Mouse (Mus musculus) liver, embryonic 12.5 days (tissue): ENCODE results near the gene 1700056E22Rik. TPM values are rescaled to one million over a fixed set of nuclear protein-coding genes. Genes with fewer than 3 reads are reported as not detected.

Experiments
- ATAC-seq: fragments of 200-750 bp; cut with Nextera tagmentation; 2 replicates; pipeline ENCODE4 v1.8.0; 2017; ENCODE audit warnings: moderate number of reproducible peaks, mild to moderate bottlenecking, moderate library complexity
- H3K27ac ChIP-seq: fragments of 300-500 bp; sonication (generic); 2 replicates; pipeline ENCODE4 v1.5.1; 2016; ENCODE audit warnings: mild to moderate bottlenecking
- H3K27me3 ChIP-seq: fragments of 300-500 bp; sonication (generic); replicated peaks from 2 replicates; pipeline ENCODE4 v1.6.1; 2016; ENCODE audit warnings: mild to moderate bottlenecking, moderate library complexity
- H3K36me3 ChIP-seq: fragments of 300-500 bp; sonication (generic); 2 replicates; pipeline ENCODE4 v1.6.1; 2016; ENCODE audit warnings: mild to moderate bottlenecking, moderate library complexity
- H3K4me1 ChIP-seq: fragments of 300-500 bp; sonication (generic); 2 replicates; pipeline ENCODE4 v1.6.1; 2016
- H3K4me2 ChIP-seq: fragments of 300-500 bp; sonication (generic); 2 replicates; pipeline ENCODE4 v1.6.1; 2016; ENCODE audit warnings: mild to moderate bottlenecking, moderate library complexity
- H3K4me3 ChIP-seq: fragments of 300-500 bp; sonication (generic); 2 replicates; pipeline ENCODE4 v1.5.1; 2016; ENCODE audit warnings: mild to moderate bottlenecking, moderate library complexity
- H3K9ac ChIP-seq: fragments of 300-500 bp; sonication (generic); 2 replicates; pipeline ENCODE4 v1.6.1; 2016; ENCODE audit warnings: mild to moderate bottlenecking, moderate library complexity
- H3K9me3 ChIP-seq: fragments of 300-500 bp; sonication (generic); replicated peaks from 2 replicates; pipeline ENCODE4 v1.6.1; 2016; ENCODE audit warnings: mild to moderate bottlenecking, moderate library complexity
- WGBS: fragments of 180-500 bp; shearing (Covaris S2); methylation state at CpG from one replicate; pipeline ENCODE4 v1.1.7; 2016; ENCODE audit not compliant: insufficient replicate concordance; 5-methylcytosine and 5-hydroxymethylcytosine counted together
- polyA plus RNA-seq: library from polyadenylated mRNA; unstranded; fragments of >200 nt; fragmentation: Nextera tagmentation; extraction: Ambion mirVana; gene quantifications from 2 replicates; pipeline ENCODE4 v1.2.1, GENCODE M21; 2016

1700056E22Rik gene
- polyA plus RNA-seq, 1 experiment from 2014 or later: 0.85 TPM

DNA sequence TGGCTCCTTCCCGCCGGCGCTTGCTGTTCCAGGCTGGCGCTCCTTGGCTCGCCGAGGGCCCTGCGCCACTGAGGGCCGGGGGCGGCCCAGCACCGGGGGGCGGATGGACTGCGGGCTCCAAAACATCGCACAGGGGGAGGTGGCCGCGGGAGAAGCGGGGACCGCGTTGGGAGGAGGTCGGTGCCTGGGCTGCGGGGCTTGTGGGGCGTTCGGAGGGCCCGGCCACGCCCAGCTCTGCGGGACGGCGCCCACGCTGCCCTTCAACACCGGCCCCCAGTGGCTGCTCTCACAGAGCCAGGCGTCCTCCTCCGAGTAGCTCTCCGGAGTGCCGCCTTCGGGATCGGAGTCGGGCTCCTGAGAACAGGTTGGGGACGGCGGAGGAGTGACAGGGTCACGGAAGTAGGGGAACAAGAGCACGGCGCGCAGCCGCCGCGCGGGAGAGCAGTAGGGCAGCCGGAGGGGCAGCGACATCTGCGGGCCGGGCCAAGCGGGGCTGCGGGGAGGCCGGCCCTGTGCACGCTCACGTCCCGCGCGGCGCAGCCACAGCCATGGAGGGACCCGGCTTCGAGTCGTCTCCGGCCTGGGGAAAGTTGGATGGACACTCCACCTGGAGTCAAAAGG, 601 bp downstream of the 1700056E22Rik start:
- peak; percentile 65 for ATAC-seq
- peak overlapping the region; percentile 93 for H3K9ac ChIP-seq
- H3K27ac ChIP-seq: peak overlapping the region; percentile 95
- WGBS: under 1% methylated on average over 62 of the region's 63 CpGs
- H3K4me3 ChIP-seq: peak overlapping the region; percentile 80
- 0 out of 2 replicates have a peak, but pooled peaks cover 5% of the 10 kb centered on the region for H3K36me3 ChIP-seq
- peaks cover 36% of the 10 kb centered on the region for H3K4me1 ChIP-seq
- H3K27me3 ChIP-seq: peaks cover 3% of the 10 kb centered on the region; the same call in 1 of the 2 replicates
- H3K9me3 ChIP-seq: no peaks in the 10 kb centered on the region
- H3K4me2 ChIP-seq: peak overlapping the region; percentile 99

DNA sequence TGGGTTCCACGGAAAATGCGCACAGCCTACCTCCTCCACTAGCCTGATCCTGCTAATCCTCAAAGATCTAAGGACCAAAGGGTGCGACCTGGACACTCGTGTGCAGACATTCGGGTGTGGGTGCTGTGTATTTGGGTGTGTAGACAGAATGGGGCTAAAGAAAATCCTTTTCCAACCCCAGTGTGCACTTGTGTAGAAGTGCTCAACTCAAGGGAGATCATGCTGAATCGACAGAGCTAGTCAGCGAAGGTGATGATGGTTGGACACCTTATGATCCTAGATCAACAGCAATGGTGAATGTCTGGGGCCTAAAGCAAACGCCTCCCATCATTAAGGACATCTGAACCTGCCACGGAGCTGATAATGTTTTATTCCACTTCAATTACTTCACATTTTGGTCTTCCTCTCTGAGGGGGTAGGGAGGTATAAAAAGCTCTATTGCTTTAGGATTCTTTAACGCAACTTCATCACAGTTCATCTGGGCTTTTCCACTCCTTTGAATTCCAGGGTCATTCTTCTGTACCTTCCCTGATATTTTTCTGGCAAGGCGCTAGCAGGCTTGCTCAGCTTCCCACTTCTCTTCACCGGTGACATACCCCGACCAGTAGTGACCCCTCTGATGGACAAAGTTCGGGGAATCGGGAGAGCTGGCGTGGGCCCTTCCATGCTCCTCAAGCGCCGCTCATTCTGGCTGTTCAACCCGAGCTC, 1.3 kb downstream of the 1700056E22Rik start:
- Histone ChIP-seq H3K9me3 (no peaks in the 10 kb centered on the region), H3K4me3 (peak overlapping the region; percentile 80), H3K9ac (peak overlapping the region; percentile 93), H3K4me1 (peaks cover 33% of the 10 kb centered on the region), H3K4me2 (peak overlapping the region; percentile 99), H3K36me3 (0 out of 2 replicates have a peak, but pooled peaks cover 5% of the 10 kb centered on the region), H3K27me3 (peaks cover 3% of the 10 kb centered on the region; the same call in 1 of the 2 replicates), H3K27ac (peak overlapping the region; percentile 95)
- 31% methylated on average over 19 of the region's 19 CpGs for WGBS
- no peak for ATAC-seq

DNA sequence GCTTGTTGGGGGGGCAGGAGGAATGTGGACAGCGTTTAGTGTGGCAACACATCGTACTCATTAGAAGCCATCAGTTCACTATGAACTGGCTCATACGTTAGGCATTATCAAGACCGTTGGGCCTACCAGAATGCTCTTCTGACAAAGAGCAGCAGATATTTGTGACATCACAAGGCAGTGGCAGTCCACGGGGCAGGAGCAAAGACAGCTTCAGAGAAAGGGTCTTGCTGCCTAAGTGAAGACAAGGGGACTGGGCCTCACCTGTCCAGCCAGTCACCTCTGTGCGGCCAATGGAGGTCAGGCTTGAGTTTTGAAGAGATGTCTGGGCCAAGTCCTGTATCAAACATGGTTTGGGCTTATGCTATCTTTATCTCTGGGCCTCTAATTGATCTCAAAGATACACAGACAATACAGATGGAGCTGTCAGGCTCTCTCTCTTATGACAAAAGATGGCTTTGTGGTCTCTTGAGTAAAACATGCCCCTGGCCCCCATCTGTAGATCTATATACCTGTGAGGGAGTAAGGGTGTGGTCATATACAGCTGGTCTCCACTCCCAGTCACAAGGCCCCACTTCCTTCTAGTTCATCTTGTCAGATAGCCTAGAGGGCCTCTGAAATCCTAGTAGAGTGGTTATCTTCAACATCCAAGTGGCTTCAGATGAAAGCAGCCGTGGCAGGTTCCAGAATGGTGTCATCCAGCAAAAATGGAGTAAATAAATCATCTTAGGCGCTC, 3.9 kb downstream of the 1700056E22Rik start:
- Histone ChIP-seq H3K4me3 (no peak overlapping the region), H3K9ac (no peak overlapping the region), H3K4me2 (no peak overlapping the region), H3K27me3 (peaks cover 3% of the 10 kb centered on the region; the same call in 1 of the 2 replicates), H3K4me1 (peaks cover 27% of the 10 kb centered on the region), H3K36me3 (no peaks in the 10 kb centered on the region), H3K27ac (no peak overlapping the region), H3K9me3 (no peaks in the 10 kb centered on the region)
- WGBS: 74% methylated on average over 8 of the region's 8 CpGs
- no peak for ATAC-seq

DNA sequence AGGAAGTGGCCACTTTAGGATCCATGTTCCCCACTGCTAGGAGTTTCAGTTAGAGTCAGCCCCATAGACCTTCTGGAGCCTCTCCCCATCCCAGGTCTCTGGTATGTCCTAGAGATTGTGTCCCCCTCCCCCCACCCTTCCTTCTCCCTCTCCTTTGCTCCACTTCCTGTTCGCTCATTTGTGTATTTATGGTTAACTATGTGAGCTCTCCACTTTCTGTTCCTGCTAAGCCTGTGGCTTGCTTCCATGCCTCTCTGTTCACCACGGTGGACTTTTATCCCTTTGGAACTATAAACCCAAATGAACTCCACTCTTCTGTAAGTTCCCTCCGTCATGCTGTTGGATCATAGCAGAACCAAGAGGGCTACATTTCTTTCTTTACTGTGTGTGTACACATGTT, 7.1 kb downstream of the 1700056E22Rik start:
- H3K4me2 ChIP-seq: no peak overlapping the region
- no peaks in the 10 kb centered on the region for H3K9me3 ChIP-seq
- no peak overlapping the region for H3K9ac ChIP-seq
- H3K4me3 ChIP-seq: no peak overlapping the region
- H3K27me3 ChIP-seq: no peaks in the 10 kb centered on the region
- WGBS: 72% methylated on average over 3 of the region's 3 CpGs
- no peak overlapping the region for H3K27ac ChIP-seq
- ATAC-seq: no peak
- H3K4me1 ChIP-seq: peaks cover 10% of the 10 kb centered on the region; the same call in 1 of the 2 replicates
- H3K36me3 ChIP-seq: no peaks in the 10 kb centered on the region

DNA sequence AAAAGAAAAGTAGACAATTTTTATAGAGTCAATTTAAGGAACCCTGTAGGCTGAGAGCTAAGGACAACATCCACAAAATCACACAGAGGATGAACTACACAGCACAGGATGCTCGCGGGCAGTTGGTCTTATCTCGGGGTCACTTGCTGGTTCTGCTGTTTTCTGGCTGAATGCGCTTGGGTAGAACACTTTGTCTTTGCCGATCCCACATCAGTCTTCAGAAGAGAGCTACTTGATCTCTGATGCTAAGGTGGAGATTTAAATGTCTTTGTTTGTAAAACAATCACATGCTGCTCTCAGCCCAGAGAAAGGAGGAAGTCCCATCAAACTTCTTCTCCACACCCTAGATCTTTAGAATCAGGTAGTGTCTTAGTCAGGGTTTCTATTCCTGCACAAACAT, 9.0 kb downstream of the 1700056E22Rik start:
- WGBS: 61% methylated on average over 5 of the region's 5 CpGs
- Histone ChIP-seq H3K4me3 (no peak overlapping the region), H3K36me3 (no peaks in the 10 kb centered on the region), H3K27me3 (no peaks in the 10 kb centered on the region), H3K4me2 (no peak overlapping the region), H3K27ac (no peak overlapping the region), H3K9me3 (no peaks in the 10 kb centered on the region), H3K9ac (no peak overlapping the region), H3K4me1 (peaks cover 9% of the 10 kb centered on the region)
- ATAC-seq: no peak

DNA sequence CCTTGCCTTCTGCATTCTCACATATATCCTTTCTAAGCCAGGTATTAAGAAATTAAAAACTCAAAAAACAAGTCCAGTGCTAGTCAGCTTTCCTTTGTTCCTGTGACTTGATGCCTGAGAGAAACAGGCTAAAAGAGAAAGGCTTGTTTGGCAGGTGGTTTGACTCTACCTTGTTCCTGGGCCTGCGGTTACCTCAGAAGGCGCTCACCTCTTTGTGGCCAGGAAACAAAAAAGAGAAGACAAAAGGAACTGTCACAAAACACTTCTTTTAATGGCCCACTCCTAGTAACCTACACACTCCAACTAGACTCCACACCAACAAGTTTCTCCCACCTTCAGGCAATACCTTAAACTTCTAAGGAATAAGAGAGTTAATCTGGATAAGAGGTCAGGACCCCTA, 9.5 kb downstream of the 1700056E22Rik start:
- Histone ChIP-seq H3K27me3 (no peaks in the 10 kb centered on the region), H3K9me3 (no peaks in the 10 kb centered on the region), H3K27ac (no peak overlapping the region), H3K4me1 (peaks cover 11% of the 10 kb centered on the region), H3K36me3 (no peaks in the 10 kb centered on the region), H3K9ac (no peak overlapping the region), H3K4me3 (no peak overlapping the region), H3K4me2 (no peak overlapping the region)
- ATAC-seq: no peak
- 86% methylated on average over 2 of the region's 2 CpGs for WGBS

DNA sequence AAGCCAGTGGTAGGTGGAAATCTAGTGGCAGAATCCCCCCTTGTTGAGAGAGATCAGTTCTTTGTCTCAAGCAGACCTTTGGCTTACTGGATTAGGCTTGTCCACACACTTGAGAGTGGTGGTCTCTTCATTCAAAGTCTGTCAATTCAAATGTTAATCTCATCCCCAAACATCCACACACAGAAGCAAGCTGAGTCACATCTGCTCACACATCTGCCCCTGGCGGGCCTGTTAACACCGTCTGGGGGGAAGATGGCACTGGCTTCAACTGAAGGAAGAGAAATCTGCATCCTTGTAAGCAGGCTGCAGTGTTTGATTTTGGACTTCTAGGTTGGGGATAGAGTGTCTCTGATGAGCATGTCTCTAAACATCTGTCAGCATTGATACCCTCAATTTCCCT, 10.1 kb downstream of the 1700056E22Rik start:
- H3K9ac ChIP-seq: no peak overlapping the region
- 45% methylated on average over 2 of the region's 2 CpGs for WGBS
- H3K9me3 ChIP-seq: no peaks in the 10 kb centered on the region
- no peak overlapping the region for H3K4me2 ChIP-seq
- no peak overlapping the region for H3K27ac ChIP-seq
- ATAC-seq: no peak
- H3K4me3 ChIP-seq: no peak overlapping the region
- H3K4me1 ChIP-seq: peaks cover 15% of the 10 kb centered on the region
- H3K27me3 ChIP-seq: no peaks in the 10 kb centered on the region
- no peaks in the 10 kb centered on the region for H3K36me3 ChIP-seq

DNA sequence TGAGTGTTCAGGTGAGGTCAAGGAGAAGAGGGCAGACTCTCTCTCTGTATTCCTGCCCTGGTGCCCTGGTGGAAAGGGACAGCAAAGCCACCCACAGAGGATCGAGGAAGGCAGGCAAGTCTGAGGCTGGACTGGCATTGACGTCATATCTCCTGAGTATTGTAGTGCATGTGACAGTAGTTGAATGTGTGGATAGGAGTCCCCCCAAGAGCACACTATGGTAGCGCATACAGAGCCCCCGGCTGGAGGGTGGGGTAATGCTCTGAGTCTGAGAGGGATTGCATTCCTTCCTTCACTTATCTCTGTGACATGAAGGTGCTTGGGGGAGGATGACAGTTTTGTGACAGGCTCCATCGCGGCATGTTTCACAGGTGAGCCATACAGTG, 14.4 kb downstream of the 1700056E22Rik start:
- H3K9me3 ChIP-seq: no peaks in the 10 kb centered on the region
- H3K4me3 ChIP-seq: no peak overlapping the region
- ATAC-seq: no peak
- no peak overlapping the region for H3K9ac ChIP-seq
- no peaks in the 10 kb centered on the region for H3K36me3 ChIP-seq
- no peaks in the 10 kb centered on the region for H3K27me3 ChIP-seq
- no peak overlapping the region for H3K4me2 ChIP-seq
- peaks cover 27% of the 10 kb centered on the region for H3K4me1 ChIP-seq
- no peak overlapping the region for H3K27ac ChIP-seq
- 40% methylated on average over 6 of the region's 6 CpGs for WGBS

DNA sequence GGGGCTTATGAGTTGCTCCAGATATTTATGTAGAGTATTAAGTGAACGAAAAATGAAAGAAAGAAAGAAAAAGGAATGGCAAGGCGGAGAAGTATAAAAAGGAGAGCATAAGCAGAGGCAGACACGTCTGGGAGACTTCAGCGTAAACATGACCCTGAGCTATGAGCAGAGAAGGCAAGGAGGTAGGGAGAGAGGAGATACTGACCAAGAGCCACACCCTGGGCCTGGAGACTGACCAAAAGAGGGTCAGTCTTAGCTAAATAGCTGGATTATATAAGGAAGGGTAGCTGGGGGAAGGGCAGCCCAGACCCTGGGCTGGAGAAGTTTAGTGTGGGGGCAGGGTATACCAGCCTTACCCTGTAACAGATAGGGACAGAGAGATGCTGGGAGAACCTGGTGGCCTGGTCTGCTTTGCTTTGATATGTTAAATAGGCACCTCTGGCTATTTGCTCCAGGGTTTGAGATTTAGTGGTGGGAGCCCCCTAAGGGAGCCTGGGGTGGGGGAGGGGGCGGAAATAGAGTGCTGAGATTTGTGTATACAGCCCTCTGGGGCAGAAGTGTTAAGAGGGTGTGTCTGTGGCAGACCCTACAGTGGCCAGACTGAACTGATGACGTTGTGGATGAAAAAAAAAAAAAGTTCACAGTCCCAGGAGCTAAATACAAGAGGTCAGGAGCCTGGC, 14.9 kb downstream of the 1700056E22Rik start:
- 0 out of 2 replicates have a peak, but pooled peaks have one; percentile 14 for ATAC-seq
- H3K27me3 ChIP-seq: no peaks in the 10 kb centered on the region
- H3K4me2 ChIP-seq: no peak overlapping the region
- H3K4me1 ChIP-seq: peaks cover 27% of the 10 kb centered on the region
- no peaks in the 10 kb centered on the region for H3K36me3 ChIP-seq
- 0 out of 2 replicates have a peak overlapping the region, but pooled peaks have one; percentile 10 for H3K27ac ChIP-seq
- no peaks in the 10 kb centered on the region for H3K9me3 ChIP-seq
- WGBS: 52% methylated on average over 6 of the region's 6 CpGs
- no peak overlapping the region for H3K4me3 ChIP-seq
- H3K9ac ChIP-seq: no peak overlapping the region

DNA sequence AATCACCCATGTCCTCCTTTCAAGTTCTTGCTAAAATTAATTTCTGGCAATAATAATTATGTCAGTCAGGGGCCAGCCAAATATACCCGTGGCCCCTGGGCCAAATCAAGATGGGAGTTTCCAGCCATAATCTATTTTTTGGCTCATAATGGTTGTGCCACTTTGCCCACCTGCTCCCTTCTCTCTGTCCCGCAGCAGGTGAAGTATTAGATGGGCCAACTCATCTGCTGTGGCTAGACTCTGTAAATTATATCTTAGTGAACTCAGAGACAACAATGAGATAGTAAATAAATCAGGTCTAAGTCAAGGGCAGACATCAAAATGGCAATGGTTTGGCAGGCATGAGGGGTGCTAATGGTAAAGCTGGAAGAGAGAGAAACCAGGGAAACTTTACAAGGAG, 16.5 kb downstream of the 1700056E22Rik start:
- Histone ChIP-seq H3K4me2 (no peak overlapping the region), H3K27me3 (no peaks in the 10 kb centered on the region), H3K36me3 (no peaks in the 10 kb centered on the region), H3K4me1 (peaks cover 27% of the 10 kb centered on the region), H3K27ac (no peak overlapping the region), H3K9ac (no peak overlapping the region), H3K9me3 (no peaks in the 10 kb centered on the region), H3K4me3 (no peak overlapping the region)
- 71% methylated on average over 2 of the region's 2 CpGs for WGBS
- no peak for ATAC-seq

DNA sequence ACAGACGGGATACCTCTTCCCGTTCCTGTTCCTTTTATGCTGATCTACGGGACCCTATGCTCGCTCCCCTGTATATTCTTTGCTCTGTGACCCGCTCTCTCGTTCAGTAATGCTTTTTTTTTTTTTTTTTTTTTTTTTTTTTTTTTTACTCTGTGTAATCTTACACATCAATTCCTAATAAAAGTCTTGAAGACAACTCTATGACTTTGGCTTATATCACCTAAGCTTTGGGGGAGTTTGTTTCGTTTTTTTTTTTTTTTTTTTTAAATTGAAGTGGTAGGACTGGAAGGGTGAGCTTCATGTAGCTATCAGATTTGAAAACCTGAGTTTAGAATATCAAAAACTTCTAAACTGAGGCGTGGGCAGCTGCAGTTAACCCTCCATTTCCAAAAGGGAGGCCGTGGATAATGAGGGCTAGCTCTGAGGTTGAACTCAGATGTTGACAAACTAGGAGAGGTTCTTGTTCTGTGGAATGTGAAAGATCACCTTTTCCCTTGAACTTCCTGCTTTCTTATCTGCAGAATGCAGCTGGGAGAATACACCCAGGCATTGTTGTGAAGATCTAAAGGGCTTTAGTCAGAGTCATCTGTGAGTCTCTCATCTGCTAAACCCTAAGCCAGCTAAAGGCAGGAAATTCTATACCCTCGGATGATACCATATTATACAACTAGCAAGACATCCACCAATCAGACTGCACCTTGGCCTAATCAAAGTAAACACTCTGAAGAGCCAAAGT, 17.9 kb downstream of the 1700056E22Rik start:
- no peaks in the 10 kb centered on the region for H3K9me3 ChIP-seq
- H3K4me1 ChIP-seq: peaks cover 27% of the 10 kb centered on the region
- no peaks in the 10 kb centered on the region for H3K27me3 ChIP-seq
- no peak overlapping the region for H3K4me3 ChIP-seq
- 43% methylated on average over 10 of the region's 10 CpGs for WGBS
- peak overlapping the region; percentile 67 for H3K27ac ChIP-seq
- ATAC-seq: peak; percentile 86
- no peak overlapping the region for H3K9ac ChIP-seq
- no peaks in the 10 kb centered on the region for H3K36me3 ChIP-seq
- no peak overlapping the region for H3K4me2 ChIP-seq
